Mouse (Mus musculus): ENCODE results near the gene Khdc1a.

The Khdc1a gene

GRCm38 (mm10) chr1:21391138-21391671, 41.8 kb downstream of the Khdc1a start:
- DNase-seq (ENCODE audit: low read depth, low spot score) = no peak
